Mouse (Mus musculus) urinary bladder, postnatal 14 days (tissue): ENCODE measurements around the gene Gm20894.
"Not testable (repeated sequence)": the region's sequence is repeated elsewhere in the genome, so short reads cannot be mapped to it uniquely, and the experiment has no call there.

Experiments
- DNase-seq: peaks from one replicate; pipeline ENCODE4 v3.0.0; 2021; ENCODE audit warnings: low spot score

Gm20894 gene

GRCm38 (mm10) chrY:28271412-28271811 lies at the start of gene Gm20894:
Gene Gm20894 (minus strand): TSS chrY:28271512.
- DNase-seq: not testable (repeated sequence)
